Mouse (Mus musculus): ENCODE measurements around the gene Nek7. TPM values are rescaled to one million over a fixed set of nuclear protein-coding genes. Genes with fewer than 3 reads are reported as not detected.

Nek7 gene
- polyA plus RNA-seq, 1 experiment from 2014 or later = 27.7 TPM

DNA sequence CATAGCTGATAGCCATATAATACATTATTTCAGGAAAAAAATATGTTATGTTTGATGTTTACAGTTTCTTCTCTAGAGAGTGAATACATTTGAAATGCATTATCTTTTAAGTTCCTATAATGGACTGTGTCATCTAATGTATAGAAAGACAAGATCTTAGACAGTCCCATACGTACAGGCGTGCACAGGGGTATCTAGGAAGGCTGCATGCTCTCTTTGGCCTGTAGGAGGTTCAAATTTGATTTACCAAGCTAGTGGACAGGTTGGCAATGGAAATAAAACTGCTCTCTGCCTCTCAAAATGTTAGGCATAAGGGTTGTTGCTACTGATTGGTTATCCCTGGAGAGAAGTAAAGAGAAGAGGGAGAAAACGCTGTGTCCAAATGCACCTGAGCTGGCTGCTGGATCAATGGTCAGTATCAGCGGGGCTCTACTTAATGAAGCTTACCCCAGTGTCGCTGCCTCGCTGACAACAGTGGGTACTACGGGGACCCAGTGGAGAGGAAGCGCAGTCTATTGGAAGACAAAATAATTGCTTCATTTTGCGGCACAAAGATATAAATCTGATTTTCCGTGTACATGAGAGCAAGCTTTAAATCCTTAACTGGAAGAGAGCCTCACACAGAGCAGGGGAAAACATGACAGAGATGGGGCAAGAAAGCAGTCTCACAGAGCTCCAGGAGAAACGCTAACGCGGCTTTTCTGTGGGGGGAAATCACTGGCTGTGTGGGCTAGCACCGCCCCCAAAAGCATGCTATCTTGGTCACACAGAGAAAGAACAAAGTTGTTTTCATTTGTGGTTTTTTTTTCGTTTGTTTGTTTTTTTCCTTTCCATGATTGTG lies 171.1 kb downstream of the Nek7 start:
- H3K4me1 ChIP-seq (replicated peaks; ENCODE audit: control insufficient read depth, insufficient read depth, low read length) = no peaks in the 10 kb centered on the region
- no peak overlapping the region for H3K4me3 ChIP-seq (ENCODE audit: low read depth, low read length)
- H3K9ac ChIP-seq (ENCODE audit: low read depth, low read length) = no peak overlapping the region
- DNase-seq (ENCODE audit: low spot score) (no peak), ATAC-seq (ENCODE audit: low FRiP score) (no peak)
- no peaks in the 10 kb centered on the region for H3K9me3 ChIP-seq (ENCODE audit: control insufficient read depth, low read length)
- H3K4me2 ChIP-seq (replicated peaks; ENCODE audit: low read depth, low read length) = no peak overlapping the region
- no peaks in the 10 kb centered on the region for H3K36me3 ChIP-seq (ENCODE audit: control insufficient read depth, insufficient read depth, low read length)
- 63% methylated on average over 15 of the region's 15 CpGs for WGBS
- no peaks in the 10 kb centered on the region for H3K27me3 ChIP-seq (ENCODE audit: control insufficient read depth, insufficient read depth, low read length)
- H3K27ac ChIP-seq (ENCODE audit: low read depth, low read length) = no peak overlapping the region

GRCm38 (mm10) chr1:138446846-138447245 lies 173.1 kb downstream of the Nek7 start:
- no peak overlapping the region for H3K9ac ChIP-seq (ENCODE audit: low read depth, low read length)
- no peaks in the 10 kb centered on the region for H3K4me1 ChIP-seq (replicated peaks; ENCODE audit: control insufficient read depth, insufficient read depth, low read length)
- H3K27me3 ChIP-seq (ENCODE audit: control insufficient read depth, insufficient read depth, low read length) = no peaks in the 10 kb centered on the region
- H3K36me3 ChIP-seq (ENCODE audit: control insufficient read depth, insufficient read depth, low read length) = no peaks in the 10 kb centered on the region
- no peak for ATAC-seq (ENCODE audit: low FRiP score)
- H3K9me3 ChIP-seq (ENCODE audit: control insufficient read depth, low read length) = no peaks in the 10 kb centered on the region
- no peak overlapping the region for H3K4me3 ChIP-seq (ENCODE audit: low read depth, low read length)
- H3K27ac ChIP-seq (ENCODE audit: low read depth, low read length) = no peak overlapping the region
- no peak for DNase-seq (ENCODE audit: low spot score)
- no peak overlapping the region for H3K4me2 ChIP-seq (replicated peaks; ENCODE audit: low read depth, low read length)
- WGBS = 100% methylated on average over 1 of the region's 1 CpGs

Other genes starting within 250 kb of the Nek7 start
- 31.4 and 32.1 TPM in 2 replicates for gene Lhx9, start 228.4 kb upstream of the Nek7 start, polyA plus RNA-seq (2014; fragmentation: Nextera tagmentation; extraction: Ambion mirVana)
- 42.4 and 44.6 TPM in 2 replicates for gene 2310009B15Rik, start 236.7 kb upstream of the Nek7 start, polyA plus RNA-seq (2014; fragmentation: Nextera tagmentation; extraction: Ambion mirVana)